Mouse (Mus musculus) intestine, embryonic 16.5 days (tissue): ENCODE measurements around the gene Il15. TPM values are rescaled to one million over a fixed set of nuclear protein-coding genes. Genes with fewer than 3 reads are reported as not detected.

ENCODE experiments used
- ATAC-seq: fragments of 200-750 bp; cut with Nextera tagmentation; 2 replicates; pipeline ENCODE4 v1.8.0; 2017; ENCODE audit warnings: moderate TSS enrichment, moderate library complexity
- H3K27ac ChIP-seq: fragments of 300-500 bp; sonication (generic); 2 replicates; pipeline ENCODE4 v1.5.1; 2014; ENCODE audit warnings: mild to moderate bottlenecking, low read length
- H3K27me3 ChIP-seq: fragments of 300-500 bp; sonication (generic); replicated peaks from 2 replicates; pipeline ENCODE4 v1.6.1; 2014; ENCODE audit warnings: low read length, control low read depth, mixed read lengths; ENCODE audit not compliant: control insufficient read depth, insufficient read depth
- H3K36me3 ChIP-seq: fragments of 300-500 bp; sonication (generic); 2 replicates; pipeline ENCODE4 v1.6.1; 2014; ENCODE audit warnings: low read length, control low read depth; ENCODE audit not compliant: control insufficient read depth, insufficient read depth
- H3K4me1 ChIP-seq: fragments of 300-500 bp; sonication (generic); 2 replicates; pipeline ENCODE4 v1.6.1; 2014; ENCODE audit warnings: low read length, control low read depth, mixed read lengths; ENCODE audit not compliant: control insufficient read depth, insufficient read depth
- H3K4me2 ChIP-seq: fragments of 300-500 bp; sonication (generic); 2 replicates; pipeline ENCODE4 v1.6.1; 2014; ENCODE audit warnings: low read depth, low read length, control low read depth
- H3K4me3 ChIP-seq: fragments of 300-500 bp; sonication (generic); 2 replicates; pipeline ENCODE4 v1.5.1; 2014; ENCODE audit warnings: mild to moderate bottlenecking, low read length
- H3K9ac ChIP-seq: fragments of 300-500 bp; sonication (generic); 2 replicates; pipeline ENCODE4 v1.6.1; 2014; ENCODE audit warnings: low read depth, low read length
- H3K9me3 ChIP-seq: fragments of 300-500 bp; sonication (generic); 2 replicates; pipeline ENCODE4 v1.6.1; 2016; ENCODE audit warnings: low read length, control low read depth; ENCODE audit not compliant: control insufficient read depth
- WGBS: fragments of 180-500 bp; shearing (Covaris S2); extraction: QIAGEN DNeasy Blood & Tissue Kit; methylation state at CpG from one replicate; pipeline ENCODE4 v1.1.7; 2014; 5-methylcytosine and 5-hydroxymethylcytosine counted together
- polyA plus RNA-seq: library from polyadenylated mRNA; unstranded; fragments of >200 nt; fragmentation: Nextera tagmentation; extraction: Ambion mirVana; gene quantifications from 2 replicates; pipeline ENCODE4 v1.2.1, GENCODE M21; 2015

Il15 gene
- polyA plus RNA-seq, 1 experiment from 2014 or later, result 12.1 TPM

GRCm38 (mm10) chr8:82327986-82328652 lies 74.9 kb downstream of the Il15 start:
- H3K4me3 ChIP-seq, result no peak overlapping the region
- no peak overlapping the region for H3K27ac ChIP-seq
- H3K27me3 ChIP-seq, result no peaks in the 10 kb centered on the region
- no peak for ATAC-seq
- no peak overlapping the region for H3K4me2 ChIP-seq
- H3K9ac ChIP-seq, result no peak overlapping the region
- H3K36me3 ChIP-seq, result no peaks in the 10 kb centered on the region
- no peaks in the 10 kb centered on the region for H3K4me1 ChIP-seq
- 54% methylated on average over 2 of the region's 2 CpGs for WGBS
- no peaks in the 10 kb centered on the region for H3K9me3 ChIP-seq

DNA sequence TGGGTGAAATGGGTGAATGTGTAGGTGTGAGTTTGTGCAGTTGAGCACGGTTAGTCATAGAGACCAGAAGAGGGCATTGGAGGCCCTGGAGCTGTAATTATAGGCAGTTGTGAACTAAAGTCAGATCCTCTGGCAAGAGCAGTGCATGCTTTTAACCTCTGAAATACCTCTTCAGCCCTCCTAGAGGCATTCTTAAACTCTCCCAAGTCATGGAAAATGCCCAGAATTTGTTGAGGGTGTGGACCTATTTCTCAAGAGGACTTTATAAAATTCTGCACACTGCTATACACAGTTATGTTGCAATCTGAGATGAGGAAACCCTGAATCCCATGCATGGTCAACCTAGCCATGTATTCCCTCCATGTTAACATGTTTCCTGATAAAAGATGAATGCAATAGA lies 77.0 kb downstream of the Il15 start:
- Histone ChIP-seq H3K9ac (no peak overlapping the region), H3K36me3 (no peaks in the 10 kb centered on the region), H3K27me3 (no peaks in the 10 kb centered on the region), H3K4me2 (no peak overlapping the region), H3K9me3 (no peaks in the 10 kb centered on the region), H3K4me1 (no peaks in the 10 kb centered on the region), H3K27ac (no peak overlapping the region), H3K4me3 (no peak overlapping the region)
- ATAC-seq, result no peak
- WGBS, result 75% methylated on average over 1 of the region's 1 CpGs

GRCm38 (mm10) chr8:82325586-82325985 lies 77.4 kb downstream of the Il15 start:
- ATAC-seq, result no peak
- Histone ChIP-seq H3K9ac (no peak overlapping the region), H3K4me2 (no peak overlapping the region), H3K27me3 (no peaks in the 10 kb centered on the region), H3K36me3 (no peaks in the 10 kb centered on the region), H3K4me3 (no peak overlapping the region), H3K9me3 (no peaks in the 10 kb centered on the region), H3K4me1 (no peaks in the 10 kb centered on the region), H3K27ac (no peak overlapping the region)
- WGBS, result 81% methylated on average over 6 of the region's 6 CpGs

DNA sequence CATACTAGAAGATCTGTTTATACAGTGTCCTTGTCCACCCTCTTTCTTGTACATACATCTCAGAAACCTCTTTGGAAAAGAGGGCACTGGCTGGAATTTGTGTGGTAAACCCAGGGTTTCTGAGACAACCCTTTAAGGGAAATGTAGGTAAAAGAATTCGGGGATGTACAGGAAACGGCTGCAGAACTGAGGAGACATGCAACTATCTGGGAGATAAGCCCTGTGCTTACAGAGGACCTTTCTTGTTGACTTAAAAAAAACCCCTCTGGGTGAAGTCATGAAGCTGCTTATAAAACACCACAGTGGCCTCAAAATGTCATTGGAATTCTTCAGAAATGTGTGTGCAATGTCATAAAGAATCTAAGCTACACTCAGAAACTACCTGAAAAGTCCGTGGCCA lies 85.6 kb downstream of the Il15 start:
- Histone ChIP-seq H3K4me3 (no peak overlapping the region), H3K4me1 (no peaks in the 10 kb centered on the region), H3K36me3 (no peaks in the 10 kb centered on the region), H3K9ac (no peak overlapping the region), H3K9me3 (no peaks in the 10 kb centered on the region), H3K27me3 (no peaks in the 10 kb centered on the region), H3K27ac (no peak overlapping the region), H3K4me2 (no peak overlapping the region)
- 56% methylated on average over 3 of the region's 3 CpGs for WGBS
- no peak for ATAC-seq

- no peak overlapping the region for H3K27ac ChIP-seq
- no peaks in the 10 kb centered on the region for H3K27me3 ChIP-seq
- H3K36me3 ChIP-seq, result no peaks in the 10 kb centered on the region
- H3K9ac ChIP-seq, result no peak overlapping the region
- H3K4me1 ChIP-seq, result no peaks in the 10 kb centered on the region
- 42% methylated on average over 1 of the region's 1 CpGs for WGBS
- H3K4me2 ChIP-seq, result no peak overlapping the region
- H3K4me3 ChIP-seq, result no peak overlapping the region
- ATAC-seq, result no peak
- no peaks in the 10 kb centered on the region for H3K9me3 ChIP-seq
Measured at GRCm38 (mm10) chr8:82306424-82306823, 96.6 kb downstream of the Il15 start.

GRCm38 (mm10) chr8:82296256-82296655 lies 106.8 kb downstream of the Il15 start:
- WGBS, result 84% methylated on average over 2 of the region's 2 CpGs
- Histone ChIP-seq H3K27ac (no peak overlapping the region), H3K9me3 (no peaks in the 10 kb centered on the region), H3K9ac (no peak overlapping the region), H3K4me3 (no peak overlapping the region), H3K27me3 (no peaks in the 10 kb centered on the region), H3K36me3 (no peaks in the 10 kb centered on the region), H3K4me2 (no peak overlapping the region), H3K4me1 (no peaks in the 10 kb centered on the region)
- no peak for ATAC-seq

- WGBS, result 92% methylated on average over 5 of the region's 5 CpGs
- Histone ChIP-seq H3K27ac (no peak overlapping the region), H3K27me3 (no peaks in the 10 kb centered on the region), H3K4me1 (no peaks in the 10 kb centered on the region), H3K9ac (no peak overlapping the region), H3K9me3 (no peaks in the 10 kb centered on the region), H3K4me3 (no peak overlapping the region), H3K36me3 (no peaks in the 10 kb centered on the region), H3K4me2 (no peak overlapping the region)
- ATAC-seq, result no peak
Measured at GRCm38 (mm10) chr8:82291659-82292058, 111.4 kb downstream of the Il15 start.

GRCm38 (mm10) chr8:82285866-82286265 lies 117.2 kb downstream of the Il15 start:
- Histone ChIP-seq H3K4me1 (no peaks in the 10 kb centered on the region), H3K36me3 (no peaks in the 10 kb centered on the region), H3K4me3 (no peak overlapping the region), H3K4me2 (no peak overlapping the region), H3K27ac (no peak overlapping the region), H3K27me3 (no peaks in the 10 kb centered on the region), H3K9me3 (no peaks in the 10 kb centered on the region), H3K9ac (no peak overlapping the region)
- ATAC-seq, result no peak
- 96% methylated on average over 3 of the region's 3 CpGs for WGBS

GRCm38 (mm10) chr8:82281995-82282394 lies 121.0 kb downstream of the Il15 start:
- no peak for ATAC-seq
- Histone ChIP-seq H3K27ac (no peak overlapping the region), H3K4me3 (no peak overlapping the region), H3K4me1 (no peaks in the 10 kb centered on the region), H3K9me3 (no peaks in the 10 kb centered on the region), H3K36me3 (no peaks in the 10 kb centered on the region), H3K4me2 (no peak overlapping the region), H3K27me3 (no peaks in the 10 kb centered on the region), H3K9ac (no peak overlapping the region)
- 84% methylated on average over 5 of the region's 5 CpGs for WGBS
